ENCODE assay signal across 8 mouse cellular contexts in the genomic region with DNA sequence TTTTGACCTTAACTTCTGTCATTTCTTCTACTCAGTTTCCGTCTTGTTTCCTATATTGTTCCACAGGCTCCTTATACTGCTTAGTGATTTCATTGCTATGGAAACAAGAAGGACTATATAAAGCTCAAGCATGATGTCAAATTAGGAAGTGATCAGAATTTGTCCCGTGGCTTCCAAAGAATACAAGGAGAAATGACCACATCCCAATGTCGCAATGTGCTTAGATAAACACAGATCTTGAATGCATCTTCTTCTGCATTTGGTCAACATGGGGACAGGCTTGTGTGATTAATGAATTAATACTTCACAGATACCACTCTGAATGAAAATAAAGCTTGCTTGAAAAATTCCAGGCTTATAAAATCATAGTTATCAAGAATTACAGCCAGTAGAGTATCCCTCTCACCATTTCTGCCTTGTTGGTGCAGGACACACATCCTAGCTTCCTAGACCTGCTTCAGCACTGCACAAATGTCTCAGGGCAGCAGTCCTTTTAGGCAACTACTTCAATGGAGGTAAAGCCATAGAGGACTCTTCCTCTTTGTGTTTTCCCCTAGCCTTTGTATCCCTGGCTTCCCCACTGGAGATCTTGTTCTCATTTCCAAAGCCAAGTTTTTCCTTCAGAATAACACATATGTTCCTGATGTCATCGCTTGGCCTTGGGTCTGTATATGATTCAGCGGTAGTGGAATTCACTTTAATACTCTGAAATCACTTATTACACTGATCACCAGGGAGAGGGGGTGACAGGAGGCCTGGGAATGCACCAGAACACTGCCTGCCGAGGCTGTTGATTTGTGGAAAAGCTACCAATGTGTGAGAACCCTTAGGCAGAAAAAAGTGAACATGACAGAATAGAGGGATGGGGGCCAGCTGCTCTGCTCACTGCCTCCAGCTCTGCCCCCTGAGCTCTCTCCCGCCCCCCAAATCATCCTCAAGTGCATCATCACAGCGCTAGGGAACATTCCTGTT.
A peak's percentile ranks its signal among the peaks of the same experiment; 100 is the strongest.
DNase-seq lines count a peak whose midpoint lies in the region; ATAC-seq and TF ChIP-seq lines count a peak whose summit lies in the region.

No protein-coding gene starts in this region.

- no peaks in the 10 kb centered on the region for H3K27me3 ChIP-seq in heart, embryonic 11.5 days (ENCODE audit: control insufficient read depth, insufficient read depth, low read length)
- no peaks in the 10 kb centered on the region for H3K27me3 ChIP-seq in heart, embryonic 10.5 days (ENCODE audit: insufficient read depth, poor library complexity, severe bottlenecking)

- H3K4me3 ChIP-seq in heart, embryonic 11.5 days (ENCODE audit: low read depth, low read length) = no peak overlapping the region
- no peak overlapping the region for H3K4me3 ChIP-seq in bone marrow macrophage, adult 2 months (ENCODE audit: insufficient read depth, low read length)
- H3K4me3 ChIP-seq in heart, embryonic 10.5 days = no peak overlapping the region

- no peak overlapping the region for H3K4me2 ChIP-seq in heart, embryonic 11.5 days

- no peak overlapping the region for H3K9ac ChIP-seq in heart, embryonic 11.5 days (ENCODE audit: low read depth, low read length)

- H3K36me3 ChIP-seq in heart, embryonic 11.5 days (ENCODE audit: control insufficient read depth, insufficient read depth, low read length) = no peaks in the 10 kb centered on the region
- no peaks in the 10 kb centered on the region for H3K36me3 ChIP-seq in heart, embryonic 10.5 days

- TF ChIP-seq CTCF in bone marrow macrophage, adult 2 months (IDR thresholded peaks at IDR 0.05; ENCODE audit: low read depth, low read length) = no peak

- ATAC-seq in heart, embryonic 11.5 days (replicated peaks; ENCODE audit: insufficient number of reproducible peaks, low FRiP score, low TSS enrichment) = no peak
- ATAC-seq in megakaryocyte, adult 5-6 weeks (ENCODE audit: poor library complexity, severe bottlenecking) = peak; percentile 41; the same call in 1 of the 2 replicates

- no peaks in the 10 kb centered on the region for H3K9me3 ChIP-seq in heart, embryonic 11.5 days (replicated peaks; ENCODE audit: control insufficient read depth, low read length)
- no peaks in the 10 kb centered on the region for H3K9me3 ChIP-seq in heart, embryonic 10.5 days

- no peak overlapping the region for H3K27ac ChIP-seq in heart, embryonic 11.5 days (ENCODE audit: low read depth, low read length)
- peak overlapping the region; percentile 77 for H3K27ac ChIP-seq in bone marrow macrophage, adult 2 months (ENCODE audit: insufficient read depth, low read depth, low read length)
- H3K27ac ChIP-seq in heart, embryonic 10.5 days = no peak overlapping the region

- WGBS in heart, embryonic 11.5 days (ENCODE audit: insufficient replicate concordance) = 70% methylated on average over 8 of the region's 8 CpGs
- WGBS in heart, embryonic 10.5 days = 72% methylated on average over 8 of the region's 8 CpGs

- peak; percentile 41 to 61 for DNase-seq in heart, adult 18-20 months
- DNase-seq in heart, embryonic 10.5 days (ENCODE audit: low spot score) = peak; percentile 73
- no peak for DNase-seq in yolk sac, embryonic 10.5 days (ENCODE audit: low spot score)
- no peak for DNase-seq in layer of hippocampus, adult 18-20 months (ENCODE audit: low spot score in 2 of 2)
- no peak for DNase-seq in urinary bladder, adult 18-20 months (ENCODE audit: low spot score in 2 of 2)

- peaks cover 21% of the 10 kb centered on the region for H3K4me1 ChIP-seq in heart, embryonic 11.5 days (ENCODE audit: control insufficient read depth, insufficient read depth, low read length)
- H3K4me1 ChIP-seq in bone marrow macrophage, adult 2 months (ENCODE audit: control insufficient read depth, insufficient read depth, low read length) = peaks cover 66% of the 10 kb centered on the region
- peaks cover 25% of the 10 kb centered on the region for H3K4me1 ChIP-seq in heart, embryonic 10.5 days

- no peak for TF ChIP-seq POLR2A in bone marrow macrophage, adult 2 months (IDR thresholded peaks at IDR 0.05; ENCODE audit: borderline replicate concordance, low read depth, low read length)

Comparison
In these comparisons a context has a peak if more than half of its experiments do, and no peak if none do; other contexts are left out.
1. DNase-seq: peak in heart, adult 18-20 months (2 of 2) and heart, embryonic 10.5 days (single experiment); none in yolk sac, embryonic 10.5 days (single experiment), layer of hippocampus, adult 18-20 months (0 of 2) and urinary bladder, adult 18-20 months (0 of 2).